Mouse (Mus musculus) kidney, adult 11 months (tissue): ENCODE measurements around the gene Zc3h6.
"Not testable (repeated sequence)": the region's sequence is repeated elsewhere in the genome, so short reads cannot be mapped to it uniquely, and the experiment has no call there.

Experiments used
- DNase-seq: peaks from one replicate; pipeline ENCODE4 v3.0.0; 2022

Gene Zc3h6

GRCm38 (mm10) chr2:128966641-128967580 lies at the start of gene Zc3h6:
TSS of gene Zc3h6 (plus strand) at chr2:128967402.
- DNase-seq = peak; percentile 98

- DNase-seq = no peak
Measured at GRCm38 (mm10) chr2:128924799-128925198, 42.4 kb upstream of the Zc3h6 start.

DNA sequence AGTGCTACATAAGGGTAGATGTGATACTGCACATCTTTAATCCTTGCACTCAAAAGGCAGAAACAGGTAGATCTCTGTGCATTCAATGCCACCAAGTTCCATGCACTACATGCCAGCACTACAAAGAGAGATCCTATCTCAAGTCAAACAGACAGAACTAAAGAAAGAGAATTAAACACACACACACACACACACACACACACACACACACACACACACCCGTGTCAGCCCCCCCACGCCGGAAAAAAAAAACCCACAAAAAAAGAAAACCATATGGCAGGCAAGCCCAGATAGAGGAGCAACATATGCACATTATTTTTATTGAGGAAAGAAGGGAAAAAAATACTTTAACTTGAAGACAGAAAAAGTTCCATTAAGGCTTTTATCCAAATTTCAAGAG lies 38.8 kb upstream of the Zc3h6 start:
- DNase-seq = no peak

DNA sequence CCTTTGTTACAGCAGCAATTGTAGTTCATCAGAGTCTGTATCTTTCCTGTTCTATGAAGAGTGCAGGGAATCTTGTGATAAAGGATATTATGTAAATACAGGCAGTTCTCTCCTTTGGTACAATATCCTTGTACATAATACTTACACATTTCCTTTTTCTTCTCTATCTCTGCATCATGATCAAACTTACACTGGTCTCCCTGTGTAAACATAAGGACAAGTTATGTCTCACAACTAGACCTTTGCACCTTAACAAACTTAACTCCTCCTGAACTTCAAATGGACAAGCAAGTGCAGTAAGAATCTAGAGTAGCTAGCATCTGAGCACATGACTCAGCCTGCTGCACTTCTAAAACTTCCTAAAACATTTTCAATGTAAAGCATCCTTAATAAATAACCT lies 36.5 kb upstream of the Zc3h6 start:
- no peak for DNase-seq

DNA sequence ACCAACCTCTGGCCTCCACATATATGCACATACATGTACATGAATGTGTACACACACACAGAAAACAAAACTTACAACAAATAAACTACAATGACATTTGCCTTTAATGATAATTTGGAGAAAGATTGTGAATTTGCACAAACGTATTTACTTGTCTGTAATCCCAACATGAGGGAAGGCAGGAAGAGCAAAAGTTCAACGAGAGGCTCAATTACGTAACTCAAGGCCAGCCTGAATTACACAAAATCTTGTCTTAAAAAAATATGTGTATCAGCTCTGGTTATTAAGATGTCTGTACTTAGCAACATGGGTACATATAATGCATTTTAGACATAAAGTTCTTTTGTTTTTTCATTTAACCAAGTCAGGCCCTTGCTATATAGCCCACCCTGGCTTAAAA lies 30.9 kb upstream of the Zc3h6 start:
- DNase-seq = no peak

GRCm38 (mm10) chr2:128943538-128944528 lies 23.4 kb upstream of the Zc3h6 start, which contains the start of gene Zc3h8:
TSS of gene Zc3h8 (minus strand) at chr2:128944077.
- DNase-seq = peak; percentile 96

GRCm38 (mm10) chr2:128947962-128948588 lies 19.1 kb upstream of the Zc3h6 start:
- DNase-seq = peak; percentile 42

DNA sequence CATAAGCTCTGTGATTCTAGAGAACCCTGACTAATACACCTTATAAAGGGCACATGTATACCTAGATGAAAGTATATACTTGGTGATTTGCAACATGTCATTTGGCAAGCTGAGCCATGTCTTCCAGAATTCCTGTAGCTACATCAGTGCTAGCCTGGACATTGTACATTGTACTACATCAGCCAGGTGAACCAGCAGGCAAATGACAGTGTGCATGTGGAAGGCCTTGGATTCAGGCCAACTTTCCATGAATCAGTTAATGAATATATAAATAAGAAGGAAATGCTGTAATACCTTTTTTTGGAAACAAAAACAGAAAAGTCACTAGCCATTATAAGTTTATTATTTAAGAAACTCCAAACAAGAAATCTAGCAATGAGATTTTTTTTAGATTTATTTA lies 13.0 kb upstream of the Zc3h6 start:
- no peak for DNase-seq

- DNase-seq = no peak
Measured at GRCm38 (mm10) chr2:128965505-128966105, 1.6 kb upstream of the Zc3h6 start.

GRCm38 (mm10) chr2:128966236-128966635 lies 966 bp upstream of the Zc3h6 start:
- no peak for DNase-seq

DNA sequence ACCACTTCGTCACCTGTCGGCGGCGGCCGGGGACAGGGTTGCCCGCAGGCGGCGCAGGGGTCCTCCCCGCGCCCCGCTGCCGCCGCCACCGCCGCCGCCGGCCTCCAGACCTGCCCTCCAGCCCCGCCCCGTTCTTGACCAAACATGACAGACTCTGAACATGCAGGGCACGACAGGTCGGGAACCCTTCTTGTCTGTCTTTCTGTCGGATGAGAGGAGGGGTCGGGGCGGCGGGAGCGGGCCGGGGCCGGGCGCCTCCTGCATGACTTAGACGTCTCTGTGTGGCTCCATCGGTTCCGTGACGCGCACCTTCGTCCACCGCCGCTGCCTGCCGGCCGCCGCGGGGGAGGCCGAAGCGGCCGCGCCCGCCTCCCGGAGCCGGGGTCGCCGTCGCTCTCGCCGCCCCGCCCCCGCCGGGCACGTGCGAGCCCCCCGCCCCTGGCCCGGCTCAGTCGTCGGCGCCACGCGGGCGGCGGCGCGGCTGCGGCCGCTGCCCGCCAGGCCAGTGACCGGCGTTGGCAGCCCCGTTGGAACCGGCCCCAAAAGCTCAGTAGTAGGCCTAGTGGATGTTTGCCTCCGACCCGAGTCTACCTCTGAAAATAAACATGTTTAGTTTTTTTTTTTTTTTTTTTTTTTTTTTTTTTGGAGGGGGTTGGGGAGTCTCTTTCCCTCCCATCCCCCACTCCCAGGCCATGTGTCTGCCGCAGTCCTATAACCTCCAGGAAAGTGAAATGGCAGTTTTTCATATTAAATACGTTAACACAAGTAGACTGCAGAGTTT lies 649 bp downstream of the Zc3h6 start, which contains the start of gene Gm10762:
Gene Gm10762 (minus strand): TSS at position 65 of the 781 bp plus-strand sequence.
- peak; percentile 79 for DNase-seq

- no peak for DNase-seq
Measured at GRCm38 (mm10) chr2:128968475-128969083, 1.4 kb downstream of the Zc3h6 start.

- DNase-seq = no peak
Measured at GRCm38 (mm10) chr2:128972301-128972700, 5.1 kb downstream of the Zc3h6 start.

- DNase-seq = no peak
Measured at GRCm38 (mm10) chr2:128975572-128975971, 8.4 kb downstream of the Zc3h6 start.

DNA sequence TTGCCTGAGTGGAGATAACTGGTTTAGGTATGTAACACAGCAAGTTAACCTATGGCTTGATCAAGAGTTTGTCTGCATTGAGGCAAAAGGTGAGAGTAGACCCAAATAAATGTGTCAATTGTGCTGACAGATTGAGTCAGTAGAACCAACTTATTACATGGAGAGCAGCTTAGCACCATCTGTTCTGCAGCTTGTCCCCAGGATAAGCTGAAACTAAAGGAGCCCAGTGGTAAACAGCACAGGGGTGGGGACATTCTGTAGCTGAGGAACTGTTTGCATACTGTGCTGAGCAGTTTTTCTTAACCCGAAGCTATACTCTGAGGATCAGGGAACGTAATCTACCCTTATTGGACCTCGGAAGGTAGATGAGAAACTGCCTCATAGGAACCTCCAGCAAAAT lies 17.5 kb downstream of the Zc3h6 start:
- no peak for DNase-seq

DNA sequence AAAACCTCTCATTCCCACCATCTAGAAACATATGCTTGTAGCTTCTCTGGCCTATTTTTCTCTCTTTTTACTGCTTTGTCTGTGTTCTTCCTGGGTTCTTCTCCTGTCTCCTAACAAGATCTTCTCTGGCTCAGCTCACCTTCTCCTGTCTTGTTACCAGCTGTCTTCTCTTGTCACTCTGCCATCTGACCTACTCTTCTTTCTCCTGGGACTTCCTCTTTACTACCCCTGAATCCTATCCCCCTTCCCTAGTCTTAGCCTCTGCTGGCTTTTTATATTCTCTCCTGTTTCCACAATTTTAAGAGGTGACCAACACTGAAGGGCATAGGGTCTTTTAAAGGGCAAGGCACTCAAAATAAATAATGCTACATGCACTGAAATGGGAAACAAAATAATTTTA lies 37.7 kb downstream of the Zc3h6 start:
- DNase-seq = no peak

DNA sequence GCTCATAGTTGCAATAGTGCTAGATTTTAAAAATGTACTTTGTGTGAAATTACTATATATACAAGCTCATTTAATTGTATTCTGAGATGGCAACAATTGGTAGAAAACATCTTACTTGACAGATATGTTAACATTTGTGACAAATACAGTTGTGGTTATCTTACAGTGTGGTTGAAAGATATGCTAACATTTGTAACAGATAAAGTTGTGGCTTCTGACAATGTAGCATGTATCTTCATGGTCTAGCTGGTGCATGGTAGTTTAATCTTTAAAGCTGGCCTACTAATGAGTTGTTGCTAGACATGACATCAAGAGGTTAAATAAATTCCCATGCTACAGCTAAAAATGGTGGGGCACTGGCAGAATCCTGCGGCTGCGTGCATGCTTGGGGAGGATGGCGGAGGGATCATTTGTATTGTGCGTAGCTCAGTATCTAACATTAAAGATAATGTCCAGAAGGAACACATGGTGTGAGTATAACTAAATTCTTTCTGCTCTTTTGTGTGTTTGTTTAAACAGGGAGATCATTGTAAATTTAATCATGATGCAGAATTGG lies 39.1 kb downstream of the Zc3h6 start:
- DNase-seq = no peak

DNA sequence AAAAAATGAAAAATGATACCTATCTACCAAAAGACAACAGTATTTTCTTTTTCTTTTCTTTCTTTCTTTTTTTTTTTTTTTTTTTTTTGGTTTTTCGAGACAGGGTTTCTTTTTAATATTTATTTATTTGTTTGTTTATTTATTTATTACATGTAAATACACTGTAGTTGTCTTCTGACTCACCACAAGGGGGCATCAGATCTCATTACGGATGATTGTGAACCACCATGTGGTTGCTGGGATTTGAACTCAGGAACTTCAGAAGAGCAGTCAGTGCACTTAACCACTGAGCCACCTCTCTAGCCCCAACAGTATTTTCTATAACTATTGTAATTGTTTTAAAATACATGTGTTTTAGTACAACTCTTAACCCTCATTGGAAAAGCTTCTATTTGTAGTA lies 41.7 kb downstream of the Zc3h6 start:
- not testable (repeated sequence) for DNase-seq

GRCm38 (mm10) chr2:129020106-129020505 lies 52.9 kb downstream of the Zc3h6 start:
- DNase-seq = no peak

DNA sequence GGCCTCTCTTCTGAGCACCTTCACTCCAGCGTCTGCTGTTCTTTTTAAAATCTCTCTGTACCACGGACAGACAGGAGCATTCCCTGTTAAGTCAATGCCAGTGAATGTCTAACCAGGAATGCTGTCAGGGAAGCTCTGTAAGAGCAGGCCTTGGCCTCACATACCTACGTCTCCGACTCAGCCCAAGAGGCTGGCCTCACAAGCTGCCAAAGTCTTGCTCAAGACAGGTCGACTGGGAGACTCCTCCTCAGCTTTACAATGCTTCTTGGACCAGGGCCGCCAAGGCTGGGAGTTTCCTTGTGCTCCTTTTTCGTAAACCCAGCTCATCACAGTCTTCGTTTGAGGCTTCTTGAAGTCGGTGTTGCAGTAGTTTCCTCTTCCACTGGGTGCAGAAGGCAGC lies 57.6 kb downstream of the Zc3h6 start:
- peak; percentile 16 for DNase-seq

GRCm38 (mm10) chr2:129035381-129035780 lies 68.2 kb downstream of the Zc3h6 start:
- no peak for DNase-seq
